Mouse (Mus musculus) brain, embryonic 18.5 days (tissue): ENCODE results near the gene Rpap1.
"Not testable (repeated sequence)": the region's sequence is repeated elsewhere in the genome, so short reads cannot be mapped to it uniquely, and the experiment has no call there.

Experiments
- DNase-seq: peaks from one replicate; pipeline ENCODE4 v3.0.0-alpha.2; 2012; ENCODE audit warnings: low read depth, low spot score

The Rpap1 gene

GRCm38 (mm10) chr2:119741581-119742411, 45.5 kb downstream of the Rpap1 start, which contains the start of gene Itpka:
Itpka (plus strand) TSS chr2:119742337.
- DNase-seq: no peak

GRCm38 (mm10) chr2:119740567-119740966, 46.8 kb downstream of the Rpap1 start:
- no peak for DNase-seq

- no peak for DNase-seq
Measured at GRCm38 (mm10) chr2:119737124-119737523, 50.2 kb downstream of the Rpap1 start.

DNA sequence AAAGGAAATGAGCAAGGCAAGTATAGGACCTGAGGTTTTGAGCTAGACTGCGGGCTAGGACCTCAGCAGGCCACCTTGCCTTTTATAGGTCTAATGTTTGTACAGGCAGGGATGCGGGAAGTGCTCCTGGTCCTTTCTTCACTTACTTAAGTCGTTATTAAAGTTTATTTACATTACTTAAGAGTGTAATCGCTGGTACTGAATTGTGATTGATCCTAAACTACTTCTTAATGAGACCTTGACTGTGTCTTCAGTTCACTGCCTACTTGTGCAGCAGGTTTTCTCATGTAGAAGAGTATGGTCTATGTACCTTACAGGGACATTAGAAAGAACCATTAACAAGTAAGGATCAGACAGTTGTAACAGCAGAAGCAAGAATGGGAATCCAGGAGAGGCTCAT, 56.6 kb downstream of the Rpap1 start:
- DNase-seq: no peak

- no peak for DNase-seq
Measured at GRCm38 (mm10) chr2:119727762-119728416, 59.4 kb downstream of the Rpap1 start.

DNA sequence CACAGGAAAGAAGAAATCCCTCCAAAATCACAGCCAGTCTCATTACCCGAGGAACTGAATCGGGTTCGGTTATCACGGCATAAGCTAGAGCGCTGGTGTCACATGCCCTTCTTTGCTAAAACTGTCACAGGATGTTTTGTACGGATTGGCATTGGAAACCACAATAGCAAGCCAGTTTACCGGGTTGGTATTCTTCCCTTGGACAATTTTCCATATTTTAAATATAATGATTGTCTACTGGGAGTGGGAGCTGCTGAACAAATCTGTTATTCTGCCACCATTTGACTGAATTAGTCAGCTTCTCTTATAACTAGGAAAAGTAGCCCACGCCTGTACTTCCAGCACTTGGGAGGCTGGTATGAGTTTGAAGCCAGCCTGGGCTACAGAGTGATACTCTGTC, 66.3 kb downstream of the Rpap1 start:
- DNase-seq: no peak

DNA sequence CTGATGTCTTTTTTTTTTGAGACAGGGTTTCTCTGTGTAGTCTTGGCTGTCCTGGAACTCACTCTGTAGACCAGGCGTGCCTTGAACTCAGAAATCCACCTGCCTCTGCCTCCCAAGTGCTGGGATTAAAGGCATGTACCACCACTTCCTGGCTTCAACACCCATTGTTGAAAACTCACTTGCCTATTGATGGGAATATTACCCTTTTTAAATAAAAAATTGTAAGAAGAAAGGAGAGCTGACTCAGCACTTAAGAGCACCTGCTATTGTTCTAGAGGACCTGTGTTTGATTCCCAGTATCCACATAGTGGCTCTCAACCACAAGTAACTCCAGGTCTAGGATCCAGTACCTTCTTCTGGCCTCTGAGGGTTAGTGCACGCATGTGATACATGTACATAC, 71.5 kb downstream of the Rpap1 start:
- not testable (repeated sequence) for DNase-seq
